Mouse (Mus musculus): ENCODE results near the gene Olfr90. TPM values are rescaled to one million over a fixed set of nuclear protein-coding genes. Genes with fewer than 3 reads are reported as not detected.

Olfr90 gene
- total and polyA plus RNA-seq, 2 experiments from 2014 or later = not detected

- no peak for TF ChIP-seq CTCF (IDR thresholded peaks at IDR 0.05; ENCODE audit: low read depth)
- no peaks in the 10 kb centered on the region for H3K27me3 ChIP-seq (ENCODE audit: insufficient read depth, low read length)
Measured at GRCm38 (mm10) chr17:37063686-37064495, 24.4 kb downstream of the Olfr90 start.

GRCm38 (mm10) chr17:37063063-37063462 lies 25.2 kb downstream of the Olfr90 start:
- no peak overlapping the region for H3K4me2 ChIP-seq (ENCODE audit: low read depth, low read length)
- no peak overlapping the region for H3K9ac ChIP-seq (replicated peaks; ENCODE audit: low read length)
- WGBS = 70% methylated on average over 10 of the region's 10 CpGs
- H3K4me3 ChIP-seq (ENCODE audit: low read length) = no peak overlapping the region
- no peaks in the 10 kb centered on the region for H3K9me3 ChIP-seq (ENCODE audit: low read length)
- H3K4me1 ChIP-seq (ENCODE audit: insufficient read depth, low read length) = no peaks in the 10 kb centered on the region
- TF ChIP-seq CTCF (IDR thresholded peaks at IDR 0.05; ENCODE audit: low read depth) = no peak
- ATAC-seq (no peak), DNase-seq (ENCODE audit: low spot score) (no peak)
- no peak overlapping the region for H3K27ac ChIP-seq
- H3K27me3 ChIP-seq (ENCODE audit: insufficient read depth, low read length) = no peaks in the 10 kb centered on the region
- peaks cover 75% of the 10 kb centered on the region for H3K36me3 ChIP-seq (ENCODE audit: insufficient read depth, low read length)

More at GRCm38 (mm10) chr17:37063686-37064495, 24.4 kb downstream of the Olfr90 start:
- H3K36me3 ChIP-seq (ENCODE audit: insufficient read depth, low read length) = peaks cover 75% of the 10 kb centered on the region
- H3K4me2 ChIP-seq (ENCODE audit: low read depth, low read length) = no peak overlapping the region
- no peaks in the 10 kb centered on the region for H3K9me3 ChIP-seq (ENCODE audit: low read length)
- WGBS = 63% methylated on average over 11 of the region's 11 CpGs
- no peak for ATAC-seq
- H3K4me3 ChIP-seq (ENCODE audit: low read length) = no peak overlapping the region
- no peak overlapping the region for H3K9ac ChIP-seq (replicated peaks; ENCODE audit: low read length)
- DNase-seq (ENCODE audit: low spot score) = no peak
- no peaks in the 10 kb centered on the region for H3K4me1 ChIP-seq (ENCODE audit: insufficient read depth, low read length)
- H3K27ac ChIP-seq = no peak overlapping the region

- ATAC-seq (no peak), DNase-seq (ENCODE audit: low spot score) (no peak)
- H3K4me1 ChIP-seq (ENCODE audit: insufficient read depth, low read length) = no peaks in the 10 kb centered on the region
- H3K4me3 ChIP-seq (ENCODE audit: low read length) = no peak overlapping the region
- no peaks in the 10 kb centered on the region for H3K9me3 ChIP-seq (ENCODE audit: low read length)
- no peaks in the 10 kb centered on the region for H3K27me3 ChIP-seq (ENCODE audit: insufficient read depth, low read length)
- H3K4me2 ChIP-seq (ENCODE audit: low read depth, low read length) = no peak overlapping the region
- WGBS = 78% methylated on average over 10 of the region's 10 CpGs
- H3K27ac ChIP-seq = peak overlapping the region; percentile 2; the same call in 1 of the 2 replicates
- TF ChIP-seq CTCF (IDR thresholded peaks at IDR 0.05; ENCODE audit: low read depth) = no peak
- H3K36me3 ChIP-seq (ENCODE audit: insufficient read depth, low read length) = peaks cover 70% of the 10 kb centered on the region
- no peak overlapping the region for H3K9ac ChIP-seq (replicated peaks; ENCODE audit: low read length)
Measured at GRCm38 (mm10) chr17:37062101-37062641, 26.1 kb downstream of the Olfr90 start.

GRCm38 (mm10) chr17:37061435-37061834 lies 26.9 kb downstream of the Olfr90 start:
- no peak for DNase-seq (ENCODE audit: low spot score)
- Histone ChIP-seq H3K9ac (replicated peaks; ENCODE audit: low read length) (no peak overlapping the region), H3K4me3 (ENCODE audit: low read length) (no peak overlapping the region), H3K27ac (peak overlapping the region; percentile 2), H3K9me3 (ENCODE audit: low read length) (no peaks in the 10 kb centered on the region), H3K27me3 (ENCODE audit: insufficient read depth, low read length) (no peaks in the 10 kb centered on the region), H3K4me1 (ENCODE audit: insufficient read depth, low read length) (no peaks in the 10 kb centered on the region), H3K4me2 (ENCODE audit: low read depth, low read length) (no peak overlapping the region), H3K36me3 (ENCODE audit: insufficient read depth, low read length) (peaks cover 66% of the 10 kb centered on the region)
- no peak for ATAC-seq
- TF ChIP-seq CTCF (IDR thresholded peaks at IDR 0.05; ENCODE audit: low read depth) = no peak
- 57% methylated on average over 3 of the region's 3 CpGs for WGBS

- no peaks in the 10 kb centered on the region for H3K27me3 ChIP-seq (ENCODE audit: insufficient read depth, low read length)
- no peak overlapping the region for H3K4me3 ChIP-seq (ENCODE audit: low read length)
- DNase-seq (ENCODE audit: low spot score) (no peak), ATAC-seq (no peak)
- WGBS = 54% methylated on average over 6 of the region's 6 CpGs
- H3K4me2 ChIP-seq (ENCODE audit: low read depth, low read length) = no peak overlapping the region
- no peaks in the 10 kb centered on the region for H3K4me1 ChIP-seq (ENCODE audit: insufficient read depth, low read length)
- H3K9ac ChIP-seq (replicated peaks; ENCODE audit: low read length) = no peak overlapping the region
- peaks cover 62% of the 10 kb centered on the region; the same call in 1 of the 2 replicates for H3K36me3 ChIP-seq (ENCODE audit: insufficient read depth, low read length)
- no peak for TF ChIP-seq CTCF (IDR thresholded peaks at IDR 0.05; ENCODE audit: low read depth)
- no peaks in the 10 kb centered on the region for H3K9me3 ChIP-seq (ENCODE audit: low read length)
- no peak overlapping the region for H3K27ac ChIP-seq
Measured at GRCm38 (mm10) chr17:37056957-37057356, 31.3 kb downstream of the Olfr90 start.

- ATAC-seq (no peak), DNase-seq (ENCODE audit: low spot score) (no peak)
- H3K4me2 ChIP-seq (ENCODE audit: low read depth, low read length) = peak overlapping the region; percentile 76
- no peak for TF ChIP-seq CTCF (IDR thresholded peaks at IDR 0.05; ENCODE audit: low read depth)
- WGBS = 43% methylated on average over 4 of the region's 4 CpGs
- peaks cover 14% of the 10 kb centered on the region for H3K4me1 ChIP-seq (ENCODE audit: insufficient read depth, low read length)
- H3K36me3 ChIP-seq (ENCODE audit: insufficient read depth, low read length) = peaks cover 29% of the 10 kb centered on the region; the same call in 1 of the 2 replicates
- H3K9ac ChIP-seq (replicated peaks; ENCODE audit: low read length) = peak overlapping the region; percentile 93; the same call in 1 of the 2 replicates
- peak overlapping the region; percentile 83 for H3K4me3 ChIP-seq (ENCODE audit: low read length)
- no peak overlapping the region for H3K27ac ChIP-seq
- H3K27me3 ChIP-seq (ENCODE audit: insufficient read depth, low read length) = no peaks in the 10 kb centered on the region
- no peaks in the 10 kb centered on the region for H3K9me3 ChIP-seq (ENCODE audit: low read length)
Measured at GRCm38 (mm10) chr17:37051745-37052144, 36.6 kb downstream of the Olfr90 start.

All from hindbrain, postnatal 0 days (tissue).